Mouse (Mus musculus) embryonic facial prominence, embryonic 14.5 days (tissue): Measurements from ENCODE around the gene Zfp446. TPM values are rescaled to one million over a fixed set of nuclear protein-coding genes. Genes with fewer than 3 reads are reported as not detected.

Experiments
- ATAC-seq: fragments of 200-750 bp; cut with Nextera tagmentation; 2 replicates; pipeline ENCODE4 v1.8.0; 2017; ENCODE audit warnings: low read depth, moderate number of reproducible peaks, moderate TSS enrichment
- DNase-seq: peaks from one replicate; pipeline ENCODE4 v3.0.0-alpha.2; 2015; ENCODE audit warnings: low spot score
- H3K27ac ChIP-seq: fragments of 300-500 bp; sonication (generic); replicated peaks from 2 replicates; pipeline ENCODE4 v1.5.1; 2014; ENCODE audit warnings: low read depth, mild to moderate bottlenecking, low read length, moderate library complexity
- H3K27me3 ChIP-seq: fragments of 300-500 bp; sonication (generic); replicated peaks from 2 replicates; pipeline ENCODE4 v1.6.1; 2014; ENCODE audit warnings: low read length; ENCODE audit not compliant: control insufficient read depth, insufficient read depth
- H3K36me3 ChIP-seq: fragments of 300-500 bp; sonication (generic); 2 replicates; pipeline ENCODE4 v1.6.1; 2014; ENCODE audit warnings: low read length, mixed read lengths; ENCODE audit not compliant: control insufficient read depth, insufficient read depth
- H3K4me1 ChIP-seq: fragments of 300-500 bp; sonication (generic); 2 replicates; pipeline ENCODE4 v1.6.1; 2014; ENCODE audit warnings: antibody characterized with exemption, low read length; ENCODE audit not compliant: control insufficient read depth, insufficient read depth
- H3K4me2 ChIP-seq: fragments of 300-500 bp; sonication (generic); 2 replicates; pipeline ENCODE4 v1.6.1; 2014; ENCODE audit warnings: low read depth, mild to moderate bottlenecking, low read length, moderate library complexity, mixed read lengths
- H3K4me3 ChIP-seq: fragments of 300-500 bp; sonication (generic); 2 replicates; pipeline ENCODE4 v1.5.1; 2014; ENCODE audit warnings: low read depth, mild to moderate bottlenecking, low read length
- H3K9ac ChIP-seq: fragments of 300-500 bp; sonication (generic); 2 replicates; pipeline ENCODE4 v1.6.1; 2014; ENCODE audit warnings: low read depth, mild to moderate bottlenecking, low read length, moderate library complexity, mixed read lengths
- H3K9me3 ChIP-seq: fragments of 300-500 bp; sonication (generic); 2 replicates; pipeline ENCODE4 v1.6.1; 2016; ENCODE audit warnings: low read length; ENCODE audit not compliant: control insufficient read depth
- WGBS: fragments of 180-500 bp; shearing (Covaris S2); extraction: QIAGEN DNeasy Blood & Tissue Kit; methylation state at CpG from one replicate; pipeline ENCODE4 v1.1.7; 2014; 5-methylcytosine and 5-hydroxymethylcytosine counted together
- polyA plus RNA-seq: library from polyadenylated mRNA; unstranded; fragments of >200 nt; fragmentation: Nextera tagmentation; extraction: Ambion mirVana; gene quantifications from 2 replicates; pipeline ENCODE4 v1.2.1, GENCODE M21; 2014

Gene Zfp446
- polyA plus RNA-seq, 1 experiment from 2014 or later = 2.5 TPM

- Histone ChIP-seq H3K4me3 (peak overlapping the region; percentile 70), H3K36me3 (peaks cover 29% of the 10 kb centered on the region), H3K27ac (peak overlapping the region; percentile 96), H3K9ac (peak overlapping the region; percentile 86), H3K4me2 (peak overlapping the region; percentile 86), H3K4me1 (peaks cover 9% of the 10 kb centered on the region), H3K27me3 (no peaks in the 10 kb centered on the region), H3K9me3 (no peaks in the 10 kb centered on the region)
- DNase-seq (peak; percentile 98), ATAC-seq (peak; percentile 92)
- WGBS = under 1% methylated on average over 42 of the region's 42 CpGs
Measured at GRCm38 (mm10) chr7:13009143-13010004, 31.7 kb downstream of the Zfp446 start.

- peak within 1 kb of the TSS; percentile 86 for H3K4me2 ChIP-seq
- peaks cover 9% of the 10 kb centered on the region for H3K4me1 ChIP-seq
- H3K9ac ChIP-seq = peak within 1 kb of the TSS; percentile 86
- DNase-seq = no peak
- 23% methylated on average over 24 of the region's 26 CpGs for WGBS
- H3K27ac ChIP-seq = peak within 1 kb of the TSS; percentile 96
- no peaks in the 10 kb centered on the region for H3K9me3 ChIP-seq
- H3K27me3 ChIP-seq = no peaks in the 10 kb centered on the region
- H3K36me3 ChIP-seq = peaks cover 27% of the 10 kb centered on the region
- peak within 1 kb of the TSS; percentile 70 for H3K4me3 ChIP-seq
- ATAC-seq = no peak
Measured at GRCm38 (mm10) chr7:13010005-13010908, 32.6 kb downstream of the Zfp446 start, which contains the start of gene Zbtb45. TSS of gene Zbtb45 (minus strand) at chr7:13010034.

DNA sequence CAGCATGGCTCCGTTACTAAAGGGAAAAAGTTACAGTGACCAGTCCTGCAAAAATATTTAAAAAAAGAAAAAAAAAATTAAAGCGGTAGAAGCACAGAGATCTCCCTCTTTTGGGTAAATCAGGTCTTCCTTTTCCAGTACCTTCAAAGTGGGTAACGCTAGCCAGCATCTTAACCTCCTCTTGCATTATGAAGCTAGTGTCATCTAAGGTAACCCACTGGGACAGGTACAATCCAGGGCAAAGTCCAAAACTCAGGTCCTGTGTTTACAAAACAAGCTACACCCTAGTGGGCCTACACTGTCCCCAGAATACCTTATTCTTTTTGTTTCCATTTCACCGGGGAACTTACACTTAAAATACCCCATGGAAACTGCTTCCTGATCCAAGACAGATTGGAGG lies 36.0 kb downstream of the Zfp446 start:
- Histone ChIP-seq H3K4me2 (no peak overlapping the region), H3K36me3 (no peaks in the 10 kb centered on the region), H3K4me1 (peaks cover 5% of the 10 kb centered on the region), H3K9ac (no peak overlapping the region), H3K9me3 (no peaks in the 10 kb centered on the region), H3K27ac (no peak overlapping the region), H3K27me3 (no peaks in the 10 kb centered on the region), H3K4me3 (no peak overlapping the region)
- ATAC-seq (no peak), DNase-seq (no peak)
- WGBS = 54% methylated on average over 4 of the region's 4 CpGs

DNA sequence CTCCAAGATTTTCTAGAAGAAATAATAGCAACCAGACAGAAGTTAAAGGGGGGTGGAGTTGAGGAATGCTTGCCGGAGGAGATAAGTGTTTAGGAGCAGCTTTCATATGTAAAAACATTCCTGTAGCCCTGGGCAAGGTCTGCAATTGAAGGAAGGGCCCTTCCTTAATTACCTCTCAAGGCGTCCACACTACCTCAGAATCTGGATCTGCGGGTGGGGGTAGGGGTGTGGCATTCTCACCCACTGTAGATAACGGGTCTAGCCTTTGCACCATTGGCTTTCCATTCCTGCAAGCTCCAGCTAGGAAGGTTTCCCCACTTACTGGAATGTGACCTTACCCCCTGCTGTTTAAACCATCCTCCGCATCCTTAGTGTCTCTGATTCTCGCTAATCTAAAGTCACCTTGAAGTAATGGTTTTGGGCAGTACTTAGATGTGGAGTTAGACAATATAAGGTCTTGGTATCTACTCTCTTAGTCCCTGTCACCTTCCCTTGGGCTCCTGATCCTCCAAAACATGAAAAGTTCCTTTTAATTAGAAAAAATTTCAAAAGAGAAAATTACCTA lies 36.7 kb downstream of the Zfp446 start:
- Histone ChIP-seq H3K4me1 (peaks cover 5% of the 10 kb centered on the region), H3K9ac (no peak overlapping the region), H3K27ac (no peak overlapping the region), H3K36me3 (no peaks in the 10 kb centered on the region), H3K4me2 (no peak overlapping the region), H3K27me3 (no peaks in the 10 kb centered on the region), H3K4me3 (no peak overlapping the region), H3K9me3 (no peaks in the 10 kb centered on the region)
- WGBS = 28% methylated on average over 6 of the region's 6 CpGs
- ATAC-seq (no peak), DNase-seq (no peak)

DNA sequence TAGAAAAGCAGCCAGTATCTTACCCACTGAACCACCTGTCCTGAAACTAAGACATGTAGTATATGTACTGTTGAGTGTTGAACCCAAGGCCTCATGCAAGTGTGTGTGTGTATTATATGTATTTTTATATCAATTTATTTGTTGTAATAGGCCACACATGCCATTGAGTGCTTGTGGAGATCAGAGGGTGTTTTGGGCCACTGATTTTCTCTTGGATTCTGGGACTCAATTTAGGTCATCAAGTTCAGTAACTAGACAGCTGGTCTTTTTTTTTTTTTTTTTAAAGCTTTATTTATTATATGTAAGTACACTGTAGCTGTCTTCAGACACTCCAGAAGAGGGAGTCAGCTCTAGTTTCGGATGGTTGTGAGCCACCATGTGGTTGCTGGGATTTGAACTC lies 37.6 kb downstream of the Zfp446 start:
- H3K4me3 ChIP-seq = no peak overlapping the region
- no peak for DNase-seq
- peaks cover 5% of the 10 kb centered on the region for H3K4me1 ChIP-seq
- no peaks in the 10 kb centered on the region for H3K9me3 ChIP-seq
- H3K4me2 ChIP-seq = no peak overlapping the region
- 61% methylated on average over 1 of the region's 1 CpGs for WGBS
- no peak for ATAC-seq
- H3K9ac ChIP-seq = no peak overlapping the region
- H3K36me3 ChIP-seq = no peaks in the 10 kb centered on the region
- no peak overlapping the region for H3K27ac ChIP-seq
- no peaks in the 10 kb centered on the region for H3K27me3 ChIP-seq

DNA sequence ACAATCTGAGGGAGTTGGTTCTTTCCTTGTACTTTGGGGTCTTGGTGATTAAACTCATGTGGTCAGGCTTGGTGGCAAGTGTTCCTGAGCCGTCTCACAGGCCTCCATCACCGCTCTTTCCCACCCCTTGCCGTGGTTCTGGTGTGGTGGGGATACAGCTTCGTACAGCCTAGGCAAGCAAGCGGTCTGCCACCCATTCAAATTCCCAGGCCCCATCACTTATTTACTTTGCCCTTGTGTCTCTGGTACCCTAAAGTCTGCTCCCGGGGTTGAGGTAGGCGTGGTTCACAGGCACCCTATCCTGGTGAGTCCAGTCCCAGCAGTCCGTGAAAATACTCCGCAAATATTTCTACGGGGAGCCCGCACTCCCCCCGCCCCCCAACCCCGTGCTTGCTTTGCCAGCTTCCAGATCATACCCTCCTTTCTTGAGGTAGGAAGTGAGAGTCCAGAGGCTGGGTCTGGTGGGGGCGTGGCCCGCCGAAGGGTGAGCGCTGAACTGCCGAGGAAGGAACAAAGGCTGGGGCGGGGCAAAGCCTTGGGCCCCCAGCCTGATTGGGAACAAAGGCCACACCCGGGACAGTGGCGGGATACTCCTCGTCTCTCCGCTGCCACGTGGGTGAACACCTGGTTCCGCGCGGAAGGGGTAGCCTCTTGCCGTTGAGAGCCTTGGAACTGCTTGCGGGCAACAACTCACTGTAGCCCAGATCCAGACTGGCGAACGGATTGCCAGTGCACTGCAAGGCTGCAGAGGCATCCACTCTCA lies 45.3 kb downstream of the Zfp446 start:
- peak; percentile 93 for DNase-seq
- peak overlapping the region; percentile 82 for H3K4me2 ChIP-seq
- H3K27ac ChIP-seq = peak overlapping the region; percentile 100
- peaks cover 12% of the 10 kb centered on the region; the same call in 1 of the 2 replicates for H3K4me1 ChIP-seq
- H3K27me3 ChIP-seq = no peaks in the 10 kb centered on the region
- peak; percentile 70 for ATAC-seq
- H3K4me3 ChIP-seq = peak overlapping the region; percentile 96
- 3% methylated on average over 27 of the region's 31 CpGs for WGBS
- no peaks in the 10 kb centered on the region for H3K9me3 ChIP-seq
- peaks cover 27% of the 10 kb centered on the region for H3K36me3 ChIP-seq
- peak overlapping the region; percentile 97 for H3K9ac ChIP-seq

GRCm38 (mm10) chr7:13023928-13024731 lies 46.5 kb downstream of the Zfp446 start:
- peak overlapping the region; percentile 96 for H3K4me3 ChIP-seq
- peak; percentile 98 for DNase-seq
- H3K27ac ChIP-seq = peak overlapping the region; percentile 100
- peak overlapping the region; percentile 97 for H3K9ac ChIP-seq
- H3K27me3 ChIP-seq = no peaks in the 10 kb centered on the region
- H3K9me3 ChIP-seq = no peaks in the 10 kb centered on the region
- H3K36me3 ChIP-seq = peaks cover 39% of the 10 kb centered on the region
- H3K4me1 ChIP-seq = peaks cover 12% of the 10 kb centered on the region; the same call in 1 of the 2 replicates
- peak; percentile 89 for ATAC-seq
- H3K4me2 ChIP-seq = peak overlapping the region; percentile 82
- WGBS = 0% methylated on average over 28 of the region's 95 CpGs
